10 mouse cellular contexts compared by ENCODE assay signal in genomic region chr9:30976339-30977023, GRCm38 (mm10). TPM values are rescaled to one million over a fixed set of nuclear protein-coding genes. Genes with fewer than 3 reads are reported as not detected.
DNase-seq lines count a peak whose midpoint lies in the region; ATAC-seq and TF ChIP-seq lines count a peak whose summit lies in the region.
"Had no signal": no experiment of that assay in that cellular context is flagged by ENCODE, and none has a peak within 500 bp of the region (broad histone marks: within the 10 kb centered on the region; RNA-seq: fewer than 3 reads in every experiment).

No protein-coding gene starts in this region.

- H3K27me3 ChIP-seq in heart, embryonic 14.5 days (ENCODE audit: control insufficient read depth, insufficient read depth, low read length) = no peaks in the 10 kb centered on the region
- H3K27me3 ChIP-seq in lung, embryonic 15.5 days = no peaks in the 10 kb centered on the region

- H3K4me1 ChIP-seq in cortical plate, adult 2 months (ENCODE audit: control insufficient read depth, insufficient read depth, low read length) = no peaks in the 10 kb centered on the region
- peaks cover 10 to 11% of the 10 kb centered on the region in 2 experiments for H3K4me1 ChIP-seq in heart, embryonic 14.5 days (ENCODE audit: control insufficient read depth in 2 of 2, insufficient read depth in 2 of 2, low read length in 2 of 2)
- no peaks in the 10 kb centered on the region for H3K4me1 ChIP-seq in lung, embryonic 15.5 days

- 43% methylated on average over 11 of the region's 11 CpGs for WGBS in heart, embryonic 14.5 days
- 62% methylated on average over 11 of the region's 11 CpGs for WGBS in lung, embryonic 15.5 days

- peak; percentile 84 for DNase-seq in MN1 (ENCODE audit: low spot score)
- no peak for DNase-seq in retina, embryonic 14.5 days (ENCODE audit: low spot score)
- no peak for DNase-seq in left cerebral cortex, postnatal 25 days (ENCODE audit: low spot score in 2 of 2)
- no peak for DNase-seq in urinary bladder, adult 2 months (ENCODE audit: low spot score)
- no peak for DNase-seq in layer of hippocampus, adult 8-10 months (ENCODE audit: low spot score in 2 of 2)
- DNase-seq: kidney, postnatal 36 days had no signal

- TF ChIP-seq POLR2A in cortical plate, adult 2 months (IDR thresholded peaks at IDR 0.05; ENCODE audit: extremely low read depth, insufficient read depth, low read length) = no peak

- intact Hi-C loops in left cerebral cortex, postnatal 25 days (cut with DNase I) = no loop called here

- no peak overlapping the region for H3K9ac ChIP-seq in heart, embryonic 14.5 days (ENCODE audit: low read length)
- H3K9ac ChIP-seq in lung, embryonic 15.5 days = no peak overlapping the region

- H3K36me3 ChIP-seq in heart, embryonic 14.5 days (ENCODE audit: control insufficient read depth, insufficient read depth, low read length) = no peaks in the 10 kb centered on the region
- H3K36me3 ChIP-seq in lung, embryonic 15.5 days = no peaks in the 10 kb centered on the region

- H3K4me3 ChIP-seq in cortical plate, adult 2 months (ENCODE audit: insufficient read depth, low read length) = no peak overlapping the region
- no peak overlapping the region for H3K4me3 ChIP-seq in heart, embryonic 14.5 days (ENCODE audit: control insufficient read depth in 1 of 2, insufficient read depth in 1 of 2, low read depth in 1 of 2, low read length in 2 of 2)
- H3K4me3 ChIP-seq in lung, embryonic 15.5 days = no peak overlapping the region
- H3K4me3 ChIP-seq: erythroblast, embryonic 14.5 days had no signal

- H3K27ac ChIP-seq in cortical plate, adult 2 months (ENCODE audit: insufficient read depth, low read length) = no peak overlapping the region
- H3K27ac ChIP-seq in heart, embryonic 14.5 days (replicated peaks in 1 of 2; ENCODE audit: control insufficient read depth in 1 of 2, insufficient read depth in 1 of 2, low read depth in 2 of 2, low read length in 2 of 2) = peak overlapping the region; percentile 59 to 76
- H3K27ac ChIP-seq in lung, embryonic 15.5 days = 0 out of 2 replicates have a peak overlapping the region, but pooled peaks have one; percentile 30

- ATAC-seq in heart, embryonic 14.5 days (ENCODE audit: insufficient number of reproducible peaks, insufficient read depth, low FRiP score, low read depth) = peak; percentile 78
- peak; percentile 72; the same call in 1 of the 2 replicates for ATAC-seq in lung, embryonic 15.5 days (ENCODE audit: borderline replicate concordance, extremely low read depth, low FRiP score, low TSS enrichment)

- 0 out of 2 replicates have a peak, but pooled peaks have one; percentile 5 for TF ChIP-seq CTCF in cortical plate, adult 2 months (IDR thresholded peaks at IDR 0.05; ENCODE audit: extremely low read depth, insufficient read depth, low read length)

- no peak overlapping the region for H3K4me2 ChIP-seq in heart, embryonic 14.5 days (ENCODE audit: low read length)
- H3K4me2 ChIP-seq in lung, embryonic 15.5 days = no peak overlapping the region

- 0 out of 2 replicates have a peak, but pooled peaks cover 4% of the 10 kb centered on the region for H3K9me3 ChIP-seq in heart, embryonic 14.5 days (ENCODE audit: control insufficient read depth, low read length)
- H3K9me3 ChIP-seq in lung, embryonic 15.5 days = no peaks in the 10 kb centered on the region

RNA-seq across cellular contexts. Expression of gene Adamts8, which starts 34.1 kb away (rescaled TPM):
- polyA plus RNA-seq in cortical plate, adult 2 months (2012; rRNA removed) = 2.0 TPM in 2 replicates
- 9.4 and 11.0 TPM in 2 replicates for polyA plus RNA-seq in heart, embryonic 14.5 days (2014; fragmentation: Nextera tagmentation; extraction: Ambion mirVana)
- 3.6 and 5.8 TPM in 2 replicates for polyA plus RNA-seq in lung, embryonic 15.5 days (2015; fragmentation: Nextera tagmentation; extraction: Ambion mirVana)
- 1 to 10 TPM; 4.7 to 5.0 TPM for total RNA-seq in left cerebral cortex, postnatal 25 days (2021)
- polyA plus RNA-seq in urinary bladder, adult 2 months (2012; rRNA removed) = 2.4 and 3.3 TPM in 2 replicates
- 1 to 10 TPM; 3.3 to 5.4 (median 4.7) TPM for total RNA-seq in layer of hippocampus, adult 8-10 months (2022)
- polyA plus RNA-seq: erythroblast, embryonic 14.5 days had no signal

RNA-seq across cellular contexts. Expression of gene Zbtb44, which starts 54.0 kb away (rescaled TPM):
- 8.5 and 8.6 TPM in 2 replicates for polyA plus RNA-seq in cortical plate, adult 2 months (2012; rRNA removed)
- polyA plus RNA-seq in heart, embryonic 14.5 days (2014; fragmentation: Nextera tagmentation; extraction: Ambion mirVana) = 8.2 and 9.2 TPM in 2 replicates
- polyA plus RNA-seq in lung, embryonic 15.5 days (2015; fragmentation: Nextera tagmentation; extraction: Ambion mirVana) = 6.5 and 8.9 TPM in 2 replicates
- 10 to 100 TPM; 39.8 to 42.1 TPM for total RNA-seq in left cerebral cortex, postnatal 25 days (2021)
- polyA plus RNA-seq in urinary bladder, adult 2 months (2012; rRNA removed) = 8.9 and 10.7 TPM in 2 replicates
- total RNA-seq in layer of hippocampus, adult 8-10 months (2022) = 10 to 100 TPM; 35.1 to 50.5 (median 43.0) TPM

RNA-seq across cellular contexts. Expression of gene Adamts15, which starts 54.2 kb away (rescaled TPM):
- polyA plus RNA-seq in cortical plate, adult 2 months (2012; rRNA removed) = 3.6 and 3.7 TPM in 2 replicates
- polyA plus RNA-seq in heart, embryonic 14.5 days (2014; fragmentation: Nextera tagmentation; extraction: Ambion mirVana) = 5.4 and 6.0 TPM in 2 replicates
- 5.8 and 6.8 TPM in 2 replicates for polyA plus RNA-seq in lung, embryonic 15.5 days (2015; fragmentation: Nextera tagmentation; extraction: Ambion mirVana)
- 1 to 10 TPM; 6.0 TPM for total RNA-seq in left cerebral cortex, postnatal 25 days (2021)
- 3.5 and 4.5 TPM in 2 replicates for polyA plus RNA-seq in urinary bladder, adult 2 months (2012; rRNA removed)
- 1 to 10 TPM; 4.1 to 4.5 (median 4.2) TPM for total RNA-seq in layer of hippocampus, adult 8-10 months (2022)
- polyA plus RNA-seq: erythroblast, embryonic 14.5 days had no signal
